Mouse (Mus musculus): ENCODE measurements at regions not wholly inside any gene's neighbourhood (a gene's known extent, or its start where the extent isn't known, plus 50 kb on each side); places are given as distances from the start of the nearest gene placed in this dataset.

DNA sequence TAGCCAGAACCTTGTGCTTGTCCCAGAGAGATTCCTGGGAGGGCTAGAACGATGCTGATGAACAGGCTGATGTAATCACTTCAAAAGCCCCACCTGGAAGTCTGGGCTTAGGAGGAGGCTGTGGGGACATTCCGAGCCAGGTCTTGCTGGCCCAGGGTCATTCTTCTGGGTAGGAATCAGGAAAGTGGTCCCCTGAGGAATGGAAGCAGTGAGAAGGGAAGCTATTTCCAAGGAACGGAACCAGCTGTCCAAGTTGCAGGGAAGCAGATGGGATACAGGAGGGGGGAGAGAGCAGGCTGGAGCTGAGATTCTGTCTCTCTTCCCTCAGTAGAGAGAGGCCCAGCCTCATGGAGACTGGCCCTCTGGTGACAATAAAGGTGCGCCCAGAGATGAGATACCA is 243.9 kb downstream of the Tcf7l2 start:
- no peak for DNase-seq (ENCODE audit: low spot score in 2 of 2)

DNA sequence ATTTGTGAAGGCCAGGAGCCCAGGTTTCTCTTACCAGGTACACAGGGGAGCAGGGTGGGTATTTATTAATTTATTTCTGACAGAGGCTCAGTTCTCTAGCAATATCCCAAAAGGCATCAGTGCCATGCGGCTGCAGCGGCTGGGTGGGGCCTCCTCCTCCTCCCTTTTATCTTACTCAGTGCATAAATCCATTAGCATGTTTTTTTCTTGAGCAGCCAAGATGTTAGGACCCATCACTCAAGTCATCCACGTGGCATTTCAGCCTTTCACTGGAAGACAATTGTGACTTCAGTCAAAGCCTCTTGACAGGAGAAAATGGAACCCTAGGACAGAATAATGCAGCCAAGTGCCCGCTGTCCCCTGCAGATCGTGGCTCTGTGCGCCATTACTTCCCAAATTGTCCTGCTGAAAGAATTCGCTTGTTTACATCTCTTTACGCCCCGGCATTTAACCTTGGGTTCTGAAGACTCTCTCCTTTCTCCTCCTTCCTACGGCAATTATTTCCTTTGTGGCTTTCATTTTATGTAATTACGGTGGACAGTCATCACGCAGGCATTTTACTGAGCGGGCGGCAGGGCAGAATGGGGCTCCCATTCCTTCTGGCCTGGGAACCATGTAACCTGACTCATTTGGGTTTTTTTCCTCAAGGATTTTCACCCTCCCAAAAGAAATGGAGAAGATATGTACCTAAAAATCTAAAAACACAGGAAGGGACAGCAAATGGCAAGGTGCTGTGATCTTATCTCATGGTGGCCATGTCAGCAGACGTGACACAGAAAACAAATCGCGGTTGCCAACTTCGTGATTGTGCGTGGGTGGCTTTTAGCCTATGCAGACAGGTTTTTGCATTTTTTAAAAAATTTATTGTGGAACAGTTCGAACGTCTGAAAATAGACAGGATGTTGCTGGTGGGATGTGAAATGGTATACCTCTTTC is 250.4 kb downstream of the Tcf7l2 start:
- DNase-seq (ENCODE audit: low spot score in 2 of 2), result no peak

DNA sequence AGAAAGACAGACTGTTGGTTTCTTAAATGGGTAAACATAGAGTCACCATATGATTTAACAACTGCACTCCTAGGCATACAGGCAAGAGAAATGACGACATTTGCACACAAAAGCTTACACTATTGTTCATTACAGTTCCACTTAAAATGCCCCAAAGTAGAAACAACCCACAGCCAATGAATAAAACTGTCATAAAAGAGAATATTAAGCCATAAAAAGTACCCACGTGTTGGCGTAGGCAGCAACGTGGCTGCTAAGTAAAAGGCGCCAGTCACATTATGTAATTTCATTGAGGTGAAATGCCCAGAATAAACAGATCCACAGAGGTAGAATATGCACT is 251.1 kb downstream of the Tcf7l2 start:
- no peak for DNase-seq (ENCODE audit: low spot score in 2 of 2)

DNA sequence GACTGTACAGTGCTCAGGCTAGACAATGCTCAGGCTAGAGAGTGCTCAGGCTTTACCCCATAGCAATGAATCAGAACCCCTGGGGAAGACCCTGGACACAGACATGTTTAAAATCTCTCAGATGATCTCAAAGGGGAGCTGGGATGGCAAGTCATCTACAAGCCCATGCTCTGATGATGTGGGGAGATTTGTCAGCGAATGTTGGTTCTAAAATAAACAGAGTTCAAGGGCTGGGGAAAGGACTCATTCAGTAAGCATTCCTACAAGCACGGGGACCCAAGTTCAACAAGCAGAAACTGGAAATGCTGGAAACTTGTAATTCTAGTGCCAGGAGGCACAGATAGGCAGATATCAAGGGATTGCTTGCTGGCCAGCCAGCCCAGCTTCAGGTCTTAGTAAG is 254.1 kb downstream of the Tcf7l2 start:
- no peak for DNase-seq (ENCODE audit: low spot score in 2 of 2)

DNA sequence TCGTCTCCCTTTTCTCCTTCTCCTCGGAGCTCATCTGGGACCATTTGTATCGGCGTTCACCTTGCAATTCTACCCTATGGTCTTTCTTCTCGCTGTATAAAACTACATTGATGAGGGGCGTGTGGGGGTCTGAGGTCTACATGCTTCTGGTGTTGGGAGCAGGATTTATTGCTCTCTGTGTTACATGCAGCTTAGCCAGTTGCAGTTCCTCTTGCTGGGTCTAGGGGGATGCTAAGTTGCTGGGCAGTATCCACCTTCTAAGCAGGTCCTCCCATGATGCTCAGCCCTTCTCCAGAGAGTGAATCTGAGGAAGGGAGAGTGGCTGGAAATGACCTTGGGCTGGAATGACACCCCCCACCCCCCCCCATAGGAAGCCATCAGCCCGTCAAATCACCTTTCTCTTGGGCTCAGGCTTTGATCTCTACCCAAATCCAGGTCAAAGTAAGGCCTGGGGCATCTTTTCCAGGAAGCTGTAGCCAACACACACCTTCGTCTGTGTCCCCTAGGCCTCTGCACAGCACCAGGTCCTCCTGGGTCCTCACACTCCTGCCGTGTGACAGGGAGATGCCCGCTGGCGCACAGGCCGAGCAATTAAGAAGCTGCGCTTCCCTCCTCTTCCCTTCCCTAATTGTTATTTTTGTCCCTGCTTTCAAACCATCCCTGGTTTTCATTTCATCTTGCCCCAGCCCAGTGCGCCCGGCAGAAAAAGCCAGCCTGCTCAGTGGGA is 257.0 kb downstream of the Tcf7l2 start:
- DNase-seq (ENCODE audit: low spot score in 2 of 2), result no peak

DNA sequence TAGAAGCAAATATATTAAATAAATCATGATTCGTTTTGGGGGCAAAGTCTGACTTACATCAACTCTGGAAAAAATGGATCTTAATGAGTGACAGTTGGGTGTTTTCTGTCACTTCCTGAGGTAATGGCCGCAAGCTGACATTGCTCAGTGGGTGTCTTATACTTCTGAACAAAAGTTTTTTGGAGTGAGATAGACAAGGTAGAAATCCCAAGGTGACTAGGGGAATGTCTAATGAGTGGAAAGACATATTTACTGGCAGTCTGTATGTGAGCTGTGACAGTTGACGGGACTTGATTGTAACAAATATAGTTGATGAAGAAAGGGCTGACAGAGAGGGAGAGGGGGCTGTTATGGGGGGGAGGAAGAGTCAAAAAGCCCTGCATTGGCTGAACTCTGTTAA is 257.8 kb downstream of the Tcf7l2 start:
- DNase-seq (ENCODE audit: low spot score in 2 of 2), result no peak

DNA sequence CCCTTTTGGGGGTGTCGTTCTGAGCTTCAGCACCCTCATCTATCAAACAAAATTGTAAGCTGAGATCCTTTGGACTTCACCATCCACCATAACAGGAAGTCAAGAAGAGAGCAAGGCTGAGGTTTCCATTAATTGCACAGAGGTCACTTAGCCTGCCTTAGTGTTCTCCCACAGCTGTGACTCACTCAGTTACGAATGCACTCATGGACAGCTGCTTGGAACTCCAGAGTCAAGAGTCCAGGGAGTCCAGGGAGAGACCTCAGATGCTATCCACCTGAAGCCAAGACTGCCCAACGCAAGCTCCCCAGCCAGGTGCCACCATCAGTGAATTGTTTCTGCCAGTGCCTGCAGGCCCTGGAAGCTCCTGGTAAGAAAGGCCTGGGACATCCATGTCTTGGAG is 259.8 kb downstream of the Tcf7l2 start:
- DNase-seq (ENCODE audit: low spot score in 2 of 2), result no peak

DNA sequence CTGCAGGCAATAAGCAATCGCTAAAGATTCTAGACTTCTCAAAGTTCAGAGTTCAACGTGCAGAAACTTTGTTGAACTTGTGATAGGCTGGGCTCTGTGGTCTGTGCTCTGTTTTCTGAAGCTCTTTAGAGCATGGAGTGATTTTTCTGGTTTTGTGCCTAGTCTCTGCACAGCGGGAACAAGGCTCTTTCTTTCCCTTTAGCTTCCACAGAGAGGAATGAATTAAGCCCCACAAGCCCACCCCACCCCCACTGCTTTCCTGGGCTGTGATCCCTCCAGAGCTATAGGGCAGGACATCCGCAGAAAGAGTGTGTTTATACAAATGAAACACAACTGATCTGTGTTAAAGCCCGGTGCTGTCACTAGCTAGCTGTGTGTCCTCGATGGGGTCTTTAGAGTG is 264.3 kb downstream of the Tcf7l2 start:
- DNase-seq (ENCODE audit: low spot score in 2 of 2), result no peak

DNA sequence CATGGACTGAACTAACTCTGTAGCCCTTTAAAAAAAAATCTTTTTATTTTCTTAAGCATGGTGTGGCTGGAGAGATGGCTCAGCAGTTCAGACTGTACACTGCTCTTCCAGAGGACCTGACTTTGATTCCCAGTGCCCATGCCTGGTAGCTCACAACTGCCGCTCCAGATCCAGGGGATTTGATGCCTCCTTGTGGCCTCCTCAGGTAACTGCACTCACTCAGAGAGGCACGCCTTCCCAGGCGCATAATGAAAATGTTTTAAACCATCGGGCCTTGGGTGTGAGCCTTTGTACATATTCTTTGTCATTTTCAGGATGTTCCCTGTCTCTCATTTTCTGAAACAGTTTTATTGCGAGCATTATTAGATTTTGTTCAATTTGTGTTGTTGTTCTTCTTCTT is 265.8 kb downstream of the Tcf7l2 start:
- no peak for DNase-seq (ENCODE audit: low spot score in 2 of 2)

DNA sequence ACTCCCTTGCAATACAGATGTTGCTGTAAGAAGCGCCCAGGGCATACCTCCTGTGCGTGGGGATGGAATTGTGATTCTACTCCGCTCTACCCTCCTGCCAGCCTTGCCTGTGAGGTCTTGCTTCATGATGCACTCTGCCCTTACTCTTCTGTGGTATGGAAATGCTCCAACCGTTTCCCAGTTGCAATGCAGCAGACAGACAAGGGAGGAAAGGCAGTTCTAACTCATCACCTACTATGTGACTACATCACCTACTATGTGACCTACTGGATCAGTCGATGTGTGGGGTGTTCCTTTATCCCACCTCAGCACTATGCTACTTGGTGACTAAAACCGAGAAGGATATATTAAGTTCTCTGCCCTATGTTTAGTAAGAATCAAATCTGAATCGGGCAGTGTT is 269.1 kb downstream of the Tcf7l2 start:
- DNase-seq (ENCODE audit: low spot score in 2 of 2), result no peak

DNA sequence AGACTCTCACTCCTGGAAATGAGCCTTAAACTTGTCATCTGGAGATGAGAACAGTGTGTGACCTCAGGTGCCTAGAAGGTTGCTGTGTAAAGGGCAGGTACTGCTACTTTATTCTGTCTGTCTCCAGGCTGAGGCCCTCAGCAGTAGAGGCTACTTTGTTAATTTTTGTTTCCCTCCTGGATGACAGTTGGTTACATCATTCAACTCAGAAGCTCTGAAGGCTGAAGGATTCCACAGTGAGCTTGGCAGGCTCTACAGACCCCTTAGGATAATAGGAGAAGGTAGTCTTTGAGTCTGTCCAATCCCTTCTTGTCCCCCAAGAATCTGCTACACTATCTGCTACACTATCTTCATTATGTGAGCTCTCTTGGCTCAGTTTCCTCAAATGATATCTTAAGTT is 269.7 kb downstream of the Tcf7l2 start:
- no peak for DNase-seq (ENCODE audit: low spot score in 2 of 2)

DNA sequence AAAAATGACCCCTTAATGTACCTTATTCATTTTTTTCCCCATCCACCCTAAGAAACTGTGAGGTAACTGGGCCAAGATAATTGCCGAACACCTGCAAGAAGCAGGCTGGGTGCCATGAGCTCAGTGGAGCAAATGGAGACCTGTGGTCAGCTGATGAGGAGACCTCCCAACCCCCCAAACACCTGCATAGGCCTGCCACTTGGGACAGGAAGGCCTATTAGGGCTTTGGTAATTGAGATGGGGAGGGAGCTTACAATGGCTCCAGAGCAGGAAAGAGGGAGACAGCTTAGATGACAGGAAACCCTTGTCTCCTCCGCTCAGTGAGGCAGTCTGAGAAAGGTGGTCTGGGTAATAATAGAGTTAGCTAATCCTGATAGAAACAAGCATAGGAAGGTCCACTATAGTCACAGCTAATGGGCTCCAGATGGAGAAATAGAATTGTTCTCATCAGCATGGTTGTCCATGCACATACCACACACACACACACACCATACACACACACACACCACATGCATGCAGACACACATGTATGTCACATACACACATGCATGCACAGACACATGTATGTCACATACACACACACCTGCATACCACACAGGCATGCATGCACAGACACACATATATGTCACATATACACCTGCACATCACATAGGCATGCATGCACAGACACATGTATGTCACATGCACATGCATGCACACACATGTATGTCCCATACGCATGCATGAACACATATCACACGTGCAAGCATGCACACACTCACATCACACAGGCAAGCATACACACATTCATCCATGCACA is 270.2 kb upstream of the Habp2 start:
- no peak for DNase-seq (ENCODE audit: low spot score in 2 of 2)

DNA sequence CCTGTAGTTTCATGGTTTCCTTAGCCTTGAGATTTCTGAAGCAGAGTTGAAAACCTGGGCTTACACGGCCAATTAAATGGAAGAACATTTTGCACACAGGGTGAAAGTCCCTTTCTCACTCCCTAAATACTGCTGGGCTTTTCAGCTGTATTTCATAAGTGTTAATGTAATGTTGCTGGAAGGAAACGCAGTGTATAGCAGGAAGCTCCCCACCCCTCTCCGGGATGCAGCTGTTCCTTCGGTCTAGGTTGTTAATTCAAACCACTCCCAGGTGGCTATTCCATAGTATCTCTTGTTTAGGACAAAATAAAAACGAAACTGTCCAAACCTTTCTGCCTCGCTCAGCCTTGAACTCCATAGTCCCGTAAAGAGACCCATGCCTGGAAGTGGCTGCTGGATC is 269.4 kb upstream of the Habp2 start:
- DNase-seq (ENCODE audit: low spot score in 2 of 2), result no peak

DNA sequence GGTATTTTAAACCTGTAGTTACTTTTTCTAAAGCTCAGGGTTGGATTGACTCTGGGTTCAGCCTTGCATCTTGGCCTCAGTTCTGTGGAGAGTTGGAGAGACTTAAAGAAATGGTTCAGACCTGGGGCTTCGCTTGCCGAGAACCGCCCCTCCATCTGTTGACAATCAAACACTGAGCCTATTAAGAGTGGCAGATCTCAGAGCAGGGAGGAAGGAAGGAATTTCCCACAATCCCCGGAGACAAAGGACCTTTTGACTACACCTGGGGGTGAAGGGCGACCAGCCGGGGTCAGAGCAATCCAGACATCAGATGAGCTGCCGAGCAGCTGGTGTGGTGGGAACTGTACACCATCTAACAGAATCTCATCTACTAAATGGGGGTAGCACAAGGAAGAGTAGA is 267.8 kb upstream of the Habp2 start:
- no peak for DNase-seq (ENCODE audit: low spot score in 2 of 2)

DNA sequence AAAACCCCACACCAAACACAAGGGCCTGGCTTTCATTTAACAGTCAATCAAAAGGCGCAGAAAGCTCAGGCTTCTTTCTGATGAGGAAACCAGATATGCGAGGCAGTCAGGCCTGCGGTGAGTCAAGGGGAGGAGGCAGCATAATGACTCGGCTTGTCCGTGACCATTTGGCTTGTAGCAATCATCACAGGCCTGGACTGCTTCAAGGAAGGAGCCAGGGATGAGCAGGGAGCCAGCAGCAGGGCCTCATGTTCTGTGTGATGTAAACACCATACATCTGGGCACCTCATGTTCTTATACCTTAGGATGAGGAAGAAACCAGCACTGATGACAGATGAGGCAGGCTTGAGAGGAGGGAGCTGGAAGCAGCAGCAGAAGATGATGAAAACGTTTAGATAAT is 264.6 kb upstream of the Habp2 start:
- no peak for DNase-seq (ENCODE audit: low spot score in 2 of 2)

DNA sequence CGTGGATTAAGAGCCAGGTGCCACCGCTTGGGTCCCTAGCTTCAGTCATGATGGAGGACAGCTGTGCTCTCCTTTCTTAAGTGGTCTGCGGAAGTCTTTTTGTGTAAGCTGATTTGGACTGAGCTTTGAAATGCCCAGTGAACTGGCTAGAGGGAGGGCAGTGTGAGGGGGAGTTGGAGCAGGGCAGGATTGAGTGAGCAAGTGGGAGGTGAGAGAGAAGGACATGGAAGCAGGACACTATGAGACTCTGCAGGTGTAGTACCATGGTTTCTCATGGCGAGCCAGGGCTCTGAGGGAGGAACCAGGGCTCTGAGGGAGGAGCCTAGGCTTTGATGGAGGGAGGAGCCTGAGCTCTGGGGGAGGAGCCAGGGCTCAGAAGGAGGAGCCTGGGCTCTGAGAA is 262.3 kb upstream of the Habp2 start:
- DNase-seq (ENCODE audit: low spot score in 2 of 2), result no peak

DNA sequence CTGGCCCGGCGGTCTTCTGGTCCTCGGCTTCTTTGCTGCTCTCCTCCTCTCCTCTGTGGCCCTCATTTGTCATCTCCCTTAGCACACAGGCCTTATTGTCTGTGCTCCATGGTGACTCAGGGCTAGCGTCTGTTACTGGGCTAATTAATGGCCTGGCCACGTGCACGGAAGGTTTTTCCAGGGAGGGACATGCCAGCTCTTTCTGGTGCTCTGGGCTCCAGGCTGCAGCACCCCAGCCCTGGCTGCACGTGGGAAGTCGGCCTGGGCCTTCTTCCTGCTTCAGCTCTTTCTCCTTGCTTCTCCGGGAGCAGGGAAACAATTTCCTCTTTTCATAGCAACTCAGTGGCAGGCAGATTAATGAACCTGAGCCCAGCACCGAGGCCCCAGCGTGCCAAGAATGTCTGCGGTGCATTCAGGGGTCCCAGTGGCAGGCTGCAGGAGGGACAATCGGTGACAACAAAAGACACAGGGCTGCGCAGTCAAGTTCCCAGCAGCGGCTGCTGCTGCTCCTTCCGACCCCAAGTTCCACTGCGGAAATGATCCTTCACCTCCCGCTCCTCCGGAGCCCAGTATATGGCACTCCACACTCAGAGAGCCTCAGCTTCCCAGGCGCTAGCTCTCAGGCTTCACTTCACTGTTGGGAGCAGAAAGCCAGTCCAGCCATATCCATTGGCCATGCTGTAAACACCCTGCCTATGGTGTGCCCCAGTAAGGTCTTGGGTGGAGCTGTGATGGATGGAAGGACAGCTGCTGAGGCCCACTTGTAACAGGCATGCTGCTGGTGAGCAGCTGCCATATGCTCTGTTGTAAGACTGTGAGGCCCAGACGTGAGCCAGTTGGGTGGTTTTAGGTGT is 257.3 kb upstream of the Habp2 start:
- DNase-seq (ENCODE audit: low spot score in 2 of 2), result no peak

DNA sequence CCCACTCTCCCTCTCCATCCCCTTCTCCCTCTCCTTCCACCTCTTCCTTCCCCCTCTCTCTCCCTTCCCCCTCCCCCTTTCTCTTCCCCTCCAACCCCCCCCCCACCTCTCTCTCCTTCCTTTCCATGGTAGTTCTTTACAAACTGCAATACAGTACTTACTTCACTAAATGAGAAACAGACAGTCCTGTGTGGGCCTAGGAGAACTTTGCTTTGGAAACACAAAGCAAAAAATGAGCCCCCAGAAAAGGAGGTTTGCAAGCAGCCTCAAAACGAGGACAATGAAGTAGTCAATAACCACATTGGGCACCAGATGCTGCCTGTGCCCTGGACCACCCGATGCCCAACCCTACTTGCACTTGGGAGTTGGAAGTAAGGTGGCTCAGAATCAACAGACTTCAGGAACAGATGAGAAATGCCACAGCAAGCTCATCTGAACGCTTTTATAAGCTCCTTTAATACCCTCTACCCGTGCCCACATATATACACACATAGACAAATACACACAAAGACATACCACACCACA is 256.5 kb upstream of the Habp2 start:
- DNase-seq (ENCODE audit: low spot score in 2 of 2), result no peak

DNA sequence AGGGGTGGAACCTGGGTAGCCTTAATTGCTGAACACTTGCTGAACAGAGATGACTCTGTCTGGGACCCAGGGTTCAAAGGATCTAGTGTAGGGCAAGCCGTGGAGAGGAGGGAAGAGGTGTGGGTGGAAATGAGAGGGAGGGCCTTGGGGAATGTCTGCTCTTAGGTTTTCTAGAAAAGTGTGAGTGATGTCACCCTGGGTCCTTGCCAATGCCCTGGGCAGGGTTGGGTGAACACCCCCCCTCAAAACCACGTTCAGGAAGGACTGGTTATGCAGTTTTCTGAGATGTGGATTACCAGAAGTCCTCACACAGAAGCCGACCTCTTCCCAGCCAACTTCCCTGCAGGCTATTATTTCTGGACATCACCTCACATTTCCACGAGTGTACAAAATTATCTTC is 252.4 kb upstream of the Habp2 start:
- no peak for DNase-seq (ENCODE audit: low spot score in 2 of 2)

DNA sequence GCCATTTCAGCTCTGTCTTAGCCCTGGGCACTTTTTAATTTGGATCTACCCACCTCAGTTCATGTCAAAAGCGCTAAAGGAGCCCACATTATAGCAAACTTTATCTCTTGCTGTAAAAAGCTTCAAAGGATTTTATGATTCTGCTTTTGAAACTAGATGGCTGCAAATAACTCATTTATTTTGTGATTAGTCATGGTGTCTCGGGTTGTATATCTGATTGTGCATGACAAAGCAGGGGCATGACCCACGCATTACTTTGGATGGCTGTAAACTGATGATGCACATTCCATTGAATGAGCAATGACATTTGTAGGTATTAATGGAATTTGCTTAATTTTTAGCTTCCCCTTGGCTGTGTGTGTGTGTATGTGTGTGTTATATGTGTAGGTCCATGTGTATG is 249.4 kb upstream of the Habp2 start:
- DNase-seq (ENCODE audit: low spot score in 2 of 2), result no peak

Measured in natural killer cell, adult 2 months (primary cell).